Mouse (Mus musculus): Measurements from ENCODE around the gene Syne1. TPM values are rescaled to one million over a fixed set of nuclear protein-coding genes. Genes with fewer than 3 reads are reported as not detected.
A peak's percentile ranks its signal among the peaks of the same experiment; 100 is the strongest.

Syne1 gene
- total RNA-seq, 2 experiments from 2014 or later: 30.1 to 36.5 TPM

- ATAC-seq (replicated peaks; ENCODE audit: low FRiP score, low TSS enrichment, poor library complexity, severe bottlenecking): no peak
Observed at GRCm38 (mm10) chr10:5097754-5098137, 453.5 kb downstream of the Syne1 start.

- no peak for ATAC-seq (replicated peaks; ENCODE audit: low FRiP score, low TSS enrichment, poor library complexity, severe bottlenecking)
Observed at GRCm38 (mm10) chr10:5096996-5097753, 454.1 kb downstream of the Syne1 start.

GRCm38 (mm10) chr10:5089133-5089532, 462.1 kb downstream of the Syne1 start:
- no peak for ATAC-seq (replicated peaks; ENCODE audit: low FRiP score, low TSS enrichment, poor library complexity, severe bottlenecking)

GRCm38 (mm10) chr10:5087336-5087735, 463.9 kb downstream of the Syne1 start:
- ATAC-seq (replicated peaks; ENCODE audit: low FRiP score, low TSS enrichment, poor library complexity, severe bottlenecking): no peak

- no peak for ATAC-seq (replicated peaks; ENCODE audit: low FRiP score, low TSS enrichment, poor library complexity, severe bottlenecking)
Observed at GRCm38 (mm10) chr10:5086329-5086728, 465.0 kb downstream of the Syne1 start.

- ATAC-seq (replicated peaks; ENCODE audit: low FRiP score, low TSS enrichment, poor library complexity, severe bottlenecking): no peak
Observed at GRCm38 (mm10) chr10:5085792-5086191, 465.5 kb downstream of the Syne1 start.

GRCm38 (mm10) chr10:5083716-5084115, 467.6 kb downstream of the Syne1 start:
- no peak for ATAC-seq (replicated peaks; ENCODE audit: low FRiP score, low TSS enrichment, poor library complexity, severe bottlenecking)

- peak; percentile 80 for ATAC-seq (replicated peaks; ENCODE audit: low FRiP score, low TSS enrichment, poor library complexity, severe bottlenecking)
Observed at GRCm38 (mm10) chr10:5079945-5080468, 471.3 kb downstream of the Syne1 start.

- ATAC-seq (replicated peaks; ENCODE audit: low FRiP score, low TSS enrichment, poor library complexity, severe bottlenecking): no peak
Observed at GRCm38 (mm10) chr10:5075724-5076123, 475.6 kb downstream of the Syne1 start.

- ATAC-seq (replicated peaks; ENCODE audit: low FRiP score, low TSS enrichment, poor library complexity, severe bottlenecking): no peak
Observed at GRCm38 (mm10) chr10:5072054-5072453, 479.2 kb downstream of the Syne1 start.

- ATAC-seq (replicated peaks; ENCODE audit: low FRiP score, low TSS enrichment, poor library complexity, severe bottlenecking): no peak
Observed at GRCm38 (mm10) chr10:5070941-5071231, 480.4 kb downstream of the Syne1 start.

- ATAC-seq (replicated peaks; ENCODE audit: low FRiP score, low TSS enrichment, poor library complexity, severe bottlenecking): no peak
Observed at GRCm38 (mm10) chr10:5070168-5070940, 480.9 kb downstream of the Syne1 start.

- no peak for ATAC-seq (replicated peaks; ENCODE audit: low FRiP score, low TSS enrichment, poor library complexity, severe bottlenecking)
Observed at GRCm38 (mm10) chr10:5068676-5069265, 482.5 kb downstream of the Syne1 start, which contains the start of gene Gm10097. Gene Gm10097 (plus strand): TSS chr10:5069192.

- ATAC-seq (replicated peaks; ENCODE audit: low FRiP score, low TSS enrichment, poor library complexity, severe bottlenecking): no peak
Observed at GRCm38 (mm10) chr10:5067113-5067512, 484.2 kb downstream of the Syne1 start.

GRCm38 (mm10) chr10:5059983-5060382, 491.3 kb downstream of the Syne1 start:
- ATAC-seq (replicated peaks; ENCODE audit: low FRiP score, low TSS enrichment, poor library complexity, severe bottlenecking): no peak

- no peak for ATAC-seq (replicated peaks; ENCODE audit: low FRiP score, low TSS enrichment, poor library complexity, severe bottlenecking)
Observed at GRCm38 (mm10) chr10:5058876-5059275, 492.4 kb downstream of the Syne1 start.

GRCm38 (mm10) chr10:5057661-5058060, 493.6 kb downstream of the Syne1 start:
- no peak for ATAC-seq (replicated peaks; ENCODE audit: low FRiP score, low TSS enrichment, poor library complexity, severe bottlenecking)

GRCm38 (mm10) chr10:5056940-5057339, 494.3 kb downstream of the Syne1 start:
- ATAC-seq (replicated peaks; ENCODE audit: low FRiP score, low TSS enrichment, poor library complexity, severe bottlenecking): no peak

- no peak for ATAC-seq (replicated peaks; ENCODE audit: low FRiP score, low TSS enrichment, poor library complexity, severe bottlenecking)
Observed at GRCm38 (mm10) chr10:5056243-5056735, 495.0 kb downstream of the Syne1 start.

GRCm38 (mm10) chr10:5045671-5046070, 505.6 kb downstream of the Syne1 start:
- no peak for ATAC-seq (replicated peaks; ENCODE audit: low FRiP score, low TSS enrichment, poor library complexity, severe bottlenecking)
